Mouse (Mus musculus) G1E (cell line): Measurements from ENCODE around the gene Rhbg. TPM values are rescaled to one million over a fixed set of nuclear protein-coding genes. Genes with fewer than 3 reads are reported as not detected.

Source experiments
- ATAC-seq: 2 replicates; pipeline ENCODE4 v1.8.0; 2016; ENCODE audit warnings: mild to moderate bottlenecking; ENCODE audit not compliant: insufficient number of reproducible peaks, poor library complexity, low FRiP score, severe bottlenecking; ENCODE audit errors: extremely low read depth
- DNase-seq: peaks from one replicate; pipeline ENCODE4 v3.0.0; 2012; ENCODE audit warnings: low spot score
- H3K27me3 ChIP-seq: 2 replicates; pipeline ENCODE4 v1.6.1; 2012; ENCODE audit warnings: mild to moderate bottlenecking, low read length, inconsistent platforms; ENCODE audit not compliant: insufficient read depth
- H3K36me3 ChIP-seq: replicated peaks from 2 replicates; pipeline ENCODE3; 2012; ENCODE audit warnings: mild to moderate bottlenecking, inconsistent platforms
- H3K4me1 ChIP-seq: 2 replicates; pipeline ENCODE4 v1.6.1; 2012; ENCODE audit warnings: low read depth, low read length, inconsistent platforms, mixed read lengths; ENCODE audit not compliant: insufficient read depth
- H3K4me3 ChIP-seq: 2 replicates; pipeline ENCODE4 v1.5.1; 2012; ENCODE audit warnings: low read depth, mild to moderate bottlenecking, inconsistent platforms, low read length, moderate library complexity, mixed read lengths
- H3K9me3 ChIP-seq: replicated peaks from 2 replicates; pipeline ENCODE4 v1.6.1; 2012; ENCODE audit warnings: inconsistent platforms
- CTCF ChIP-seq: IDR thresholded peaks from 2 replicates; pipeline ENCODE4 v1.5.1; 2012; ENCODE audit warnings: low read depth, low read length, inconsistent platforms, mixed read lengths
- GATA1 ChIP-seq: IDR thresholded peaks from 2 replicates; pipeline ENCODE4 v1.6.1; 2012; ENCODE audit warnings: borderline replicate concordance, low read length, inconsistent platforms, mixed read lengths
- GATA2 ChIP-seq: IDR thresholded peaks from 2 replicates; pipeline ENCODE4 v1.6.1; 2012; ENCODE audit warnings: low read depth, low read length, inconsistent platforms, borderline replicate concordance
- POLR2AphosphoS5 ChIP-seq: IDR thresholded peaks from 2 replicates; pipeline ENCODE4 v1.6.1; 2012; ENCODE audit warnings: low read depth, low read length, inconsistent platforms; ENCODE audit not compliant: insufficient replicate concordance
- TAL1 ChIP-seq: conservative IDR thresholded peaks from 2 replicates; pipeline ENCODE4 v1.6.1; 2012; ENCODE audit warnings: low read depth, low read length, inconsistent platforms, mixed read lengths
- polyA plus RNA-seq: library from polyadenylated mRNA; stranded (reverse); fragments of >175 nt; gene quantifications from 2 replicates; pipeline ENCODE4 v1.2.3, GENCODE M21; 2012
- total RNA-seq, 2 experiments: library from RNA; stranded (forward) in 1 of 2; stranded (reverse) in 1 of 2; fragments of 200-1000 nt in 1 of 2; fragments of >200 nt in 1 of 2; fragmentation: Nextera tagmentation in 1 of 2; gene quantifications; 2 replicates each; pipeline ENCODE4 v1.2.3; 2014 to 2017

Rhbg gene
- total and polyA plus RNA-seq, 3 experiments = not detected

DNA sequence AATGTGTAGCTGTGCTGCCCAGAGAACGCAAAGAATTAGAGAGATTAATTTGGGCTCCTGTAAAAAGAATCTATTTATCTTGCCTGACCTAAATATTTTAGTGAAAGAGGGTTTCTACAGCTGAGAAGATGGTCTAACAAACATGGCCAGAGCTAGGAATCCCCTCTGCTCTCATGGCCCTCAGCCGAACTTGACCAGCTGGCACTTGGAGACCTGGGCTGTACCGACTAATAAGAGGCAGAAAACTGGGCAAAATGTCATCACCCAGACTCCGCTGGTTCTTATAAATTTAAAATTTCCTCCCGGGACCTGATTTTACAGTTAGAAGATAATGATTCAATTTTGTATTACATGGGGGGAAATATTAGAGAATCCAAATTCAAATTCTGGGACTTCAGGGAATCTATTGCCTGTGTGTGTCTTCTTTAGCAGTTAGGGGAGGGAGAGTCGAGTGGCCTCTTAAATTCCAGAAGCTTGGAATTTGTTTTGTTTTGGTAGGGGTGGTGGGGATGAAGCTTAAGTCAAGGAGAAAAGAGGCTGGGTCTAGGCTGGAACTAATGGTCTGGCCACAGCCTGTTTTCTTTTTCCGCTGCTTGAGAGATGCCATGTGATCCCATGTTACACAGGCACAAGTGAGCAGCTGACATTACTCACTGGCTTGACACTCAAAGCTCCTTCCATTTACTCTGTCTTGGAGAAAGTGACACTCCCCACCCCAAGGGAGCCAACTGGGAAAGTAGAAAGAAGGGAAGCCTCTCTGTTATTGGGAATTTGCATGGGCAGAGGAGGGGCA, 37.8 kb downstream of the Rhbg start:
- no peak overlapping the region for H3K4me3 ChIP-seq
- ATAC-seq = no peak
- H3K36me3 ChIP-seq = no peaks in the 10 kb centered on the region
- peaks cover 46% of the 10 kb centered on the region for H3K27me3 ChIP-seq
- H3K4me1 ChIP-seq = peaks cover 16% of the 10 kb centered on the region
- DNase-seq = no peak
- H3K9me3 ChIP-seq = no peaks in the 10 kb centered on the region; the same call in 1 of the 2 replicates
- no peak for TF ChIP-seq GATA2
- TF ChIP-seq GATA1 = no peak
- no peak for TF ChIP-seq TAL1
- TF ChIP-seq CTCF = no peak
- TF ChIP-seq POLR2AphosphoS5 = no peak

DNA sequence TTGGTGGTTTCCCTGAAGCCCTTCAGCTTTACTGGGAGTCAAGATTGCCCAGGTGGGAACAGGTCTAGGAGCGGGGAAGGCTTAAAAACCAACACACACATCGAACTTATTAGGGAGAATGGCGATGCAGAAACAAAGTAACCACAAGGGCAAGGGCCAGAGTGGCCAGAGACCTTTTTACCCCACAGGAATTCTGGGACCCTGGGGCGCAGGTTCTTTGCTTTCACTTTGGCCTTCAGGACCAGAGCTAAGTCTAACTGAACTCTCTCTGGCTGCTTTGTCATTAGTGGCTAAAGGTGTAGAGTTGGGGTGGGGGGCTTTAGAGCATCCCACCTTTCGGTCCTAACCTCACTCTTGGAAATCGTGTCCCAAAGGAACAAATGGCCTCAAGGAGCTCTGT, 38.4 kb downstream of the Rhbg start:
- Histone ChIP-seq H3K9me3 (no peaks in the 10 kb centered on the region; the same call in 1 of the 2 replicates), H3K27me3 (peaks cover 46% of the 10 kb centered on the region), H3K4me3 (no peak overlapping the region), H3K4me1 (peaks cover 16% of the 10 kb centered on the region), H3K36me3 (no peaks in the 10 kb centered on the region)
- TF ChIP-seq GATA2 = no peak
- no peak for TF ChIP-seq CTCF
- no peak for DNase-seq
- no peak for ATAC-seq

DNA sequence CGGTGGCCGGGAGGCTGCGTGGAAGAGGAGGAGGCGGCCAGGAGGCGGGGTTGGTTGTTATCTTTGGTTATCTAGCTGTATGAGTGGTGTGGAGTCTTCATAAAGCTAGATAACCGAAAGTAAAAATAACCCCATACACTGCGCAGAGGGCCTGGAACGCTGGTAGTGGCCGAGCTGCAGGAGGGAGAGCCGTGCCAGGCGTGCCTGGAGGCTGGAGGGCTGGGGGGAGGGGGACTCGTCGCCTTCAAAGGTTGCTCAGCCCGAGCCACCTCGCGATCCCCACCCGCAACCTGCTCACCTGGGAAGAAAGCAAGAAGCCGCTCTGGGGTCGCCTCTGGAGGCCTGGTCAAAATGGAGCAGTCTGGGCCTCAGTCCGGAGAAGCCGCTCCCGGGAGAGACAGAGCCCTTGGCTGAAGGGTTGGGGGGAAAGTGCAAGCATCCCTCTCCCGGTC, 38.9 kb downstream of the Rhbg start:
- no peaks in the 10 kb centered on the region for H3K36me3 ChIP-seq
- no peaks in the 10 kb centered on the region; the same call in 1 of the 2 replicates for H3K9me3 ChIP-seq
- peaks cover 16% of the 10 kb centered on the region for H3K4me1 ChIP-seq
- peak overlapping the region; percentile 20; the same call in 1 of the 2 replicates for H3K4me3 ChIP-seq
- peaks cover 51% of the 10 kb centered on the region for H3K27me3 ChIP-seq
- no peak for DNase-seq
- TF ChIP-seq TAL1 (no peak), CTCF (no peak), GATA2 (no peak), POLR2AphosphoS5 (no peak), GATA1 (no peak)
- ATAC-seq = no peak

DNA sequence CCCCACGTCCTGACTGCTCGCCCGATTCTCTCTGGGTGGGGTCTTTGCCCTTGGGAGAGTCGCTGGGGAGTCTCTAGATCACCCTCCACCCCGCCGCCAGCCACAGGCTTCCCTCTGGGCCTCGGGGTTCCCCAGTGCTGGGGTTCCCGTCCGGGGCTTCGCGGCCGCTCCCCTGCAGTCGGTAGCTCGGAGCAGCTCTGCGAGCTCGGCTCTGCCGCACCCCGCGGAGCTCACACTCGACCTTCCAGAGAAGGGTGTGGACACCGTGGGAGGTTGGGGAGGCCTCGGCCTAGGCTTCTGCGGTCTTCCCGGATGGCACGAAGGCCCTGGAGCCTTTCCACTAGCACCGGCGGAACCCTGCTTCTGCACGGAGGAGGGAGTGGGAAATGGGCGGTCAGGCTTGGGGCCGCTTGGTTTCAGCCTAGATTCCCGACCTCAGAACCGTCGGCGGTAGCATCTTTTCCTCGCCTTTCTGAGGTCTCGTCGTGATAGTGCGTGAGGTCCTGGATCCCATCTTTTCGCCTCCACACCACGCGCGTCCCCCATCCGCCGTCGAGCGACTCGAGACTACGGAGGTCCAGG, 39.4 kb downstream of the Rhbg start:
- no peaks in the 10 kb centered on the region for H3K36me3 ChIP-seq
- peaks cover 16% of the 10 kb centered on the region for H3K4me1 ChIP-seq
- DNase-seq = no peak
- TF ChIP-seq TAL1 = no peak
- no peak for TF ChIP-seq GATA1
- no peak for TF ChIP-seq GATA2
- no peak for TF ChIP-seq CTCF
- no peak for TF ChIP-seq POLR2AphosphoS5
- no peaks in the 10 kb centered on the region; the same call in 1 of the 2 replicates for H3K9me3 ChIP-seq
- peak overlapping the region; percentile 20; the same call in 1 of the 2 replicates for H3K4me3 ChIP-seq
- ATAC-seq = no peak
- peaks cover 50% of the 10 kb centered on the region for H3K27me3 ChIP-seq

DNA sequence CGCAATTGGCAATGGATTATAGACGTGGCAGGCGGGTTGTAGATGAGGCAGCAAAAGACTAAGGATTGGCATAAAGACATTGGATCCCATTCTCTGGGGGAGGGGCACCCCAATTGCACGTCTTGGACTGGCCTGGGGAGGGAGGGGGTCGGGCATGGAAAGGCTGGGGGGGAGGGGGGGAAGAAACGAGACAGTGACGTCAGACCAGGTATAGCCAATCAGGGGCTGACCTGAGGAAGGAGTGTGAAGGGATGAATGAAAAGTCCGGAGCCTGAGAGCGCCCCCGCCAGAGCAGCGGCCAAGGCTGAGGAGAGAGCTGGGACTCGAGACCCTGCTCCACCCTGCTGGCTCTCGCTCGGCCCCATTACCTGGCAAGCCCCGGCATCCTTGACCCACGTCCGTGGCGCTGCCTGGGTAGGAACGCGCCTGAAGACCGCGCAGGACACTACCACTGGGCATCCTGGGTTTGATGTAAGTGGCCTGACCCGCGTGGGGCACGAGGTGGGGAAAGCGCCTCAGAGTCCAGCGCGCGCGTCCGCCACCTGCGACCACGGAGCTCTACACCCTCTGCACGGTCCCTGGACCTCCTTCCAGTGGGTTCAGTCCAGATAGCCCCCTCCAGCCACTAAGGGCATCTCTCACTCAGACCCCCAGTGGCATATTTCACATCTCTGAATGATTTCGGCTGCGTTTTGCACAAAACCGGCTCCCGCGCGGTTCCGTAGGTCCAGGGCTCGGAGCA, 40.1 kb downstream of the Rhbg start:
- Histone ChIP-seq H3K9me3 (no peaks in the 10 kb centered on the region; the same call in 1 of the 2 replicates), H3K27me3 (peaks cover 54% of the 10 kb centered on the region), H3K36me3 (no peaks in the 10 kb centered on the region), H3K4me3 (no peak overlapping the region), H3K4me1 (peaks cover 16% of the 10 kb centered on the region)
- TF ChIP-seq CTCF (no peak), TAL1 (no peak)
- DNase-seq (no peak), ATAC-seq (no peak)

DNA sequence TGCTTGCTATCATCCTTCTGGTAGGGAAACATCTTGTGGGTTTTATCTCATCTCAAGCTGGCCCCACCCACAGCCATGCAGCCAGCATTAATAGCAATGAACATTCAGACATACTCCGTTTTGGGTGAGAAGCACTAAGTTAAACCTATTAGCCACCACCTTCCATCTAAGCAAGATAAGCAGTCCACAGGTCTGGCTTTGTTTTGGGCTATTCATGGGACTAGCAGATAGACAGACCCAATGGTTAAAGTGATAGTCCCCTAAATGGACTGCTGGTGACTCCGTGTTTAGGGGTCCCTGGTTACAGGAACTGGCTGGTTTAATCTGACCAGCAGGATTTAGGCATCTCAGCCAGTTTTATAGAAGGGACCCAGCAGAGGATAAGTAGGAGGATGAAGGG, 41.5 kb downstream of the Rhbg start:
- H3K4me3 ChIP-seq = no peak overlapping the region
- H3K27me3 ChIP-seq = peaks cover 58% of the 10 kb centered on the region
- peaks cover 16% of the 10 kb centered on the region for H3K4me1 ChIP-seq
- H3K36me3 ChIP-seq = no peaks in the 10 kb centered on the region
- no peaks in the 10 kb centered on the region; the same call in 1 of the 2 replicates for H3K9me3 ChIP-seq
- TF ChIP-seq GATA1 (no peak), TAL1 (no peak), GATA2 (no peak), POLR2AphosphoS5 (no peak), CTCF (no peak)
- ATAC-seq (peak; percentile 28), DNase-seq (no peak)
